ENCODE assay signal across 19 mouse cellular contexts in genomic region chr6:107534533-107534932, GRCm38 (mm10). TPM values are rescaled to one million over a fixed set of nuclear protein-coding genes. Genes with fewer than 3 reads are reported as not detected.
DNase-seq lines count a peak whose midpoint lies in the region; ATAC-seq and TF ChIP-seq lines count a peak whose summit lies in the region.
"Had no signal": no experiment of that assay in that cellular context is flagged by ENCODE, and none has a peak within 500 bp of the region (broad histone marks: within the 10 kb centered on the region; RNA-seq: fewer than 3 reads in every experiment).

No protein-coding gene starts in this region.

- H3K9me3 ChIP-seq in forebrain, embryonic 13.5 days (replicated peaks), result no peaks in the 10 kb centered on the region
- no peaks in the 10 kb centered on the region for H3K9me3 ChIP-seq in hindbrain, embryonic 16.5 days (ENCODE audit: control insufficient read depth, low read length)
- H3K9me3 ChIP-seq: embryonic facial prominence, embryonic 12.5 days; intestine, embryonic 15.5 days; liver, embryonic 13.5 days had no signal

- peaks cover 40% of the 10 kb centered on the region for H3K4me1 ChIP-seq in forebrain, embryonic 13.5 days
- peaks cover 22% of the 10 kb centered on the region for H3K4me1 ChIP-seq in hindbrain, embryonic 16.5 days (ENCODE audit: control insufficient read depth, insufficient read depth, low read depth, low read length)
- H3K4me1 ChIP-seq: liver, embryonic 13.5 days had no signal

- DNase-seq in embryo, embryonic 10 days (ENCODE audit: low spot score), result peak; percentile 15
- DNase-seq in embryo, embryonic 9.5 days (ENCODE audit: extremely low spot score), result no peak
- DNase-seq in kidney, postnatal 14 days, result no peak
- no peak for DNase-seq in cerebellum, adult 8-10 months
- DNase-seq in left cerebral cortex, postnatal 36 days (ENCODE audit: low spot score in 2 of 2), result no peak
- DNase-seq: adrenal gland, postnatal 14 days; cerebellum, adult 9-11 months; gastrocnemius, adult 2 months; heart, postnatal 14 days; left cerebral cortex, postnatal 4 days; liver, embryonic 13.5 days; thymus, postnatal 14 days had no signal

- H3K36me3 ChIP-seq in forebrain, embryonic 13.5 days (ENCODE audit: poor library complexity, severe bottlenecking), result 0 out of 2 replicates have a peak, but pooled peaks cover 6% of the 10 kb centered on the region
- 0 out of 2 replicates have a peak, but pooled peaks cover under 1% of the 10 kb centered on the region for H3K36me3 ChIP-seq in hindbrain, embryonic 16.5 days (ENCODE audit: control insufficient read depth, insufficient read depth, low read length)
- no peaks in the 10 kb centered on the region for H3K36me3 ChIP-seq in myocyte (ENCODE audit: control insufficient read depth, insufficient read depth)
- H3K36me3 ChIP-seq: embryonic facial prominence, embryonic 12.5 days; intestine, embryonic 15.5 days; liver, embryonic 13.5 days had no signal

- no peak overlapping the region for H3K9ac ChIP-seq in forebrain, embryonic 13.5 days
- no peak overlapping the region for H3K9ac ChIP-seq in hindbrain, embryonic 16.5 days (ENCODE audit: low read depth, low read length)
- H3K9ac ChIP-seq: embryonic facial prominence, embryonic 12.5 days; intestine, embryonic 15.5 days; liver, embryonic 13.5 days had no signal

- ATAC-seq in forebrain, embryonic 13.5 days, result peak; percentile 33; the same call in 1 of the 2 replicates
- no peak for ATAC-seq in hindbrain, embryonic 16.5 days
- ATAC-seq: intestine, embryonic 15.5 days; lung, postnatal 0 days had no signal

- no peak overlapping the region for H3ac ChIP-seq in myocyte (ENCODE audit: control insufficient read depth, insufficient read length)

- H3K4me3 ChIP-seq in forebrain, embryonic 13.5 days, result no peak overlapping the region
- no peak overlapping the region for H3K4me3 ChIP-seq in hindbrain, embryonic 16.5 days (ENCODE audit: low read length)
- H3K4me3 ChIP-seq in myocyte, result no peak overlapping the region
- H3K4me3 ChIP-seq: embryonic facial prominence, embryonic 12.5 days; gastrocnemius, adult 2 months; intestine, embryonic 15.5 days; liver, embryonic 13.5 days had no signal

- no peaks in the 10 kb centered on the region for H3K27me3 ChIP-seq in forebrain, embryonic 13.5 days
- no peaks in the 10 kb centered on the region for H3K27me3 ChIP-seq in hindbrain, embryonic 16.5 days (replicated peaks; ENCODE audit: control insufficient read depth, insufficient read depth, low read length)
- no peaks in the 10 kb centered on the region for H3K27me3 ChIP-seq in myocyte (ENCODE audit: control insufficient read depth, insufficient read depth, insufficient read length)

- peak overlapping the region; percentile 24; the same call in 1 of the 2 replicates for H3K4me2 ChIP-seq in forebrain, embryonic 13.5 days
- H3K4me2 ChIP-seq in hindbrain, embryonic 16.5 days (ENCODE audit: low read length), result peak overlapping the region; percentile 16
- H3K4me2 ChIP-seq in myocyte (ENCODE audit: low read depth), result peak overlapping the region; percentile 30
- H3K4me2 ChIP-seq: embryonic facial prominence, embryonic 12.5 days; intestine, embryonic 15.5 days; liver, embryonic 13.5 days had no signal

- WGBS in forebrain, embryonic 13.5 days, result 3% methylated on average over 1 of the region's 1 CpGs
- 8% methylated on average over 1 of the region's 1 CpGs for whole genome bisulfite sequencing in hindbrain, embryonic 16.5 days

- TF ChIP-seq POLR2A in myocyte (IDR thresholded peaks at IDR 0.05; ENCODE audit: insufficient read length, low read depth), result no peak

- intact Hi-C loops in left cerebral cortex, postnatal 36 days (cut with DNase I), result loop anchor here (10.0 kb wide), 1 partner anchor 710 kb away; no protein-coding TSS in a partner anchor

- H3K27ac ChIP-seq in forebrain, embryonic 13.5 days, result no peak overlapping the region
- no peak overlapping the region for H3K27ac ChIP-seq in hindbrain, embryonic 16.5 days (ENCODE audit: low read depth, low read length)
- H3K27ac ChIP-seq: embryonic facial prominence, embryonic 12.5 days; gastrocnemius, adult 2 months; intestine, embryonic 15.5 days; kidney, postnatal 0 days; liver, embryonic 13.5 days had no signal

- peaks cover 28% of the 10 kb centered on the region for H3K79me2 ChIP-seq in myocyte (ENCODE audit: control insufficient read depth, insufficient read depth)

TF ChIP-seq in myocyte, 11 proteins besides CTCF, POLR2A, EP300 and RAD21:
- TF ChIP-seq TCF3 (IDR thresholded peaks at IDR 0.05; ENCODE audit: insufficient read length, low read depth) (no peak), SRF (IDR thresholded peaks at IDR 0.05; ENCODE audit: control insufficient read depth, insufficient read length, low read depth) (no peak), MYOG (IDR thresholded peaks at IDR 0.05; ENCODE audit: control insufficient read depth in 1 of 3, insufficient read depth in 1 of 3, insufficient read length in 2 of 3, low read depth in 2 of 3) (no peak)
TF ChIP-seq in myocyte: peak in this region for 0.

RNA-seq across cellular contexts. Expression of gene Lrrn1, which starts 5.0 kb away (rescaled TPM):
- 46.0 and 61.4 TPM in 2 replicates for polyA plus RNA-seq in forebrain, embryonic 13.5 days (2015; fragmentation: Nextera tagmentation; extraction: Ambion mirVana)
- 72.7 and 84.0 TPM in 2 replicates for polyA plus RNA-seq in hindbrain, embryonic 16.5 days (2015; fragmentation: Nextera tagmentation; extraction: Ambion mirVana)
- 42.7 TPM for polyA plus RNA-seq in myocyte (2012; fragmentation: generic; extraction: Trizol)
- 10 to 100 TPM; 55.0 to 57.7 TPM for total RNA-seq in left cerebral cortex, postnatal 36 days (2021)
